Mouse (Mus musculus) cerebral cortex, adult 2 months (tissue): Measurements from ENCODE around the gene Gsta2.

ENCODE experiments used
- WGBS: fragments of 180-500 bp; shearing (Covaris S2); methylation state at CpG from one replicate; pipeline ENCODE4 v1.1.7; 2018; 5-methylcytosine and 5-hydroxymethylcytosine counted together

The Gsta2 gene

DNA sequence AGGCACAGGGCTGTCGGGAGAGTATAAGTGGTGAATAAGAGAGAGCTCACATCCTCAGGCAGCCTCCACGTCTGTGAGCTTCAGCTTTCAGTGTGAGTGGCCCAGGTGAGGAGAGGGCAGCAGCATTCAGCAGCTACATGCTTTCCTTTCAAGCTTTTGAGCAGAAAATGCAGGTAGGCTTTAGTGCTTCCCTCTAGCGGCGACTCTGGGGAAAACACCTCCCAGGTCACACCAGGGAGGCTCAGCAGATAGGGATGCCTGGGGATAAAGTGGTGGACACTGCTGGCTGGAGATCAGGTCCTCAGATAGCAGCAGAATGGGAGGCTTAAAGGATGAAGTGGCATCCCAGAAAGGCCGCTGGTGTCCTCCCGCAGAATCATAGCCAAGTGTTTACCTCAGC lies 59.5 kb downstream of the Gsta2 start:
- WGBS, result 20% methylated on average over 6 of the region's 6 CpGs

- 89% methylated on average over 7 of the region's 7 CpGs for WGBS
Observed at GRCm38 (mm10) chr9:78294781-78295180, 60.8 kb downstream of the Gsta2 start.

GRCm38 (mm10) chr9:78293683-78294082 lies 61.9 kb downstream of the Gsta2 start:
- 80% methylated on average over 1 of the region's 1 CpGs for WGBS

- 71% methylated on average over 8 of the region's 8 CpGs for WGBS
Observed at GRCm38 (mm10) chr9:78292462-78292861, 63.1 kb downstream of the Gsta2 start.

- 89% methylated on average over 3 of the region's 3 CpGs for WGBS
Observed at GRCm38 (mm10) chr9:78289723-78290122, 65.9 kb downstream of the Gsta2 start, which contains the start of gene Gm10639. TSS of gene Gm10639 (plus strand) at chr9:78289923.

DNA sequence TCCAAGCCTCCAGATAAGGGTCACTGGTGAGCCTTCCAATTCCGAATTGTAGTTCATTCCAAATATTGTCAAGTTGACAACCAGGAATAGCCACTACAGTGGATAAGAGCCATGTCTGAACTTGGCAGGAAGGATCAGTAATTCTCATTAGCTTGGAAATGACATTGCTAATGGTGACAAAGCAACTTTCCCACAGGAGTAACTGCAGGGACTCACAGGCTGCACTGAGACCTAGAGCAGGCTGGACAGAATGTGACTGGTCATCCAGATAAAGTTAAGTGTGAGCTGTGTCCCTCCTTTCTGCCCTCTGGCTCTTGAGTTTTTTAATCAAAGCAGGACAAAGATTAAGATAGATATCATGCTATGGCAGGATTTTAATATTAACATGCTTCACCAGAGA lies 66.5 kb downstream of the Gsta2 start:
- WGBS, result 76% methylated on average over 1 of the region's 1 CpGs

GRCm38 (mm10) chr9:78282002-78282711 lies 73.4 kb downstream of the Gsta2 start:
- 79% methylated on average over 4 of the region's 4 CpGs for WGBS
